Mouse (Mus musculus) brain, embryonic 14.5 days (tissue): Measurements from ENCODE around the gene Plekha6.

ENCODE experiments used
- CTCF ChIP-seq: fragments of 200-500 bp; IDR thresholded peaks from 2 replicates; pipeline ENCODE4 v1.5.1; 2012; ENCODE audit warnings: inconsistent platforms, mild to moderate bottlenecking, moderate library complexity, borderline replicate concordance; ENCODE audit not compliant: insufficient read depth, insufficient read length; ENCODE audit errors: extremely low read depth
- POLR2A ChIP-seq: fragments of 200-500 bp; IDR thresholded peaks from 2 replicates; pipeline ENCODE4 v1.6.1; 2012; ENCODE audit warnings: mild to moderate bottlenecking, inconsistent platforms, borderline replicate concordance; ENCODE audit not compliant: poor library complexity, insufficient read depth, insufficient read length, severe bottlenecking; ENCODE audit errors: extremely low read depth

- TF ChIP-seq POLR2A (no peak), CTCF (no peak)
Measured at GRCm38 (mm10) chr1:133333937-133334336, 169.9 kb downstream of the Plekha6 start.
